Mouse (Mus musculus) heart, adult 2 months (tissue): ENCODE results near the gene Npff. TPM values are rescaled to one million over a fixed set of nuclear protein-coding genes. Genes with fewer than 3 reads are reported as not detected.

ENCODE experiments used
- DNase-seq, 2 experiments: peaks; one replicate each; pipeline ENCODE4 v3.0.0; 2021
- H3K27ac ChIP-seq: fragments of 200-600 bp; 2 replicates; pipeline ENCODE4 v1.8.1; 2022
- H3K27me3 ChIP-seq: fragments of 200-500 bp; 2 replicates; pipeline ENCODE4 v1.6.1; 2012; ENCODE audit warnings: mild to moderate bottlenecking, low read length, inconsistent platforms, mixed read lengths; ENCODE audit not compliant: control insufficient read depth, insufficient read depth
- H3K36me3 ChIP-seq: fragments of 200-500 bp; 2 replicates; pipeline ENCODE4 v1.6.1; 2012; ENCODE audit warnings: low read length, inconsistent platforms; ENCODE audit not compliant: control insufficient read depth, insufficient read depth
- H3K4me1 ChIP-seq: fragments of 200-500 bp; 2 replicates; pipeline ENCODE4 v1.6.1; 2011; ENCODE audit warnings: low read length; ENCODE audit not compliant: control insufficient read depth, insufficient read depth
- H3K4me3 ChIP-seq: fragments of 200-600 bp; 2 replicates; pipeline ENCODE4 v1.8.1; 2022
- H3K79me2 ChIP-seq: fragments of 200-500 bp; replicated peaks from 2 replicates; pipeline ENCODE4 v1.6.1; 2012; ENCODE audit warnings: mild to moderate bottlenecking, inconsistent platforms, low read length, moderate library complexity, mixed read lengths; ENCODE audit not compliant: control insufficient read depth, insufficient read depth
- H3K9ac ChIP-seq: fragments of 200-500 bp; 2 replicates; pipeline ENCODE4 v1.6.1; 2012; ENCODE audit warnings: low read depth, mild to moderate bottlenecking, control low read depth, inconsistent platforms, low read length, mixed read lengths
- CTCF ChIP-seq: fragments of 200-600 bp; IDR thresholded peaks from 2 replicates; pipeline ENCODE4 v1.8.1; 2022; ENCODE audit warnings: antibody characterized with exemption, mild to moderate bottlenecking, moderate library complexity
- EP300 ChIP-seq: fragments of 200-500 bp; IDR thresholded peaks from 2 replicates; pipeline ENCODE4 v1.6.1; 2011; ENCODE audit warnings: low read depth, low read length, control low read depth; ENCODE audit not compliant: insufficient read depth
- POLR2A ChIP-seq: fragments of 200-500 bp; IDR thresholded peaks from 2 replicates; pipeline ENCODE4 v1.6.1; 2011; ENCODE audit warnings: mild to moderate bottlenecking, low read depth, low read length, control low read depth; ENCODE audit not compliant: insufficient read depth
- WGBS: fragments of 180-500 bp; shearing (Covaris S2); methylation state at CpG from one replicate; pipeline ENCODE4 v1.1.7; 2018; 5-methylcytosine and 5-hydroxymethylcytosine counted together
- intact Hi-C: fragments of 180-260 bp; cut with DNase I; formaldehyde crosslinking; loops from one replicate; pipeline ENCODE4 v1.15.1; 2025
- polyA plus RNA-seq: library from polyadenylated mRNA; depleted of rRNA; stranded (reverse); fragments of >200 nt; gene quantifications from 2 replicates; pipeline ENCODE4 v1.2.3, GENCODE M21; 2012
- total RNA-seq, 2 experiments: library from RNA; stranded (reverse); gene quantifications; 2 replicates each; pipeline ENCODE4 v1.2.3; 2021

The Npff gene
- total and polyA plus RNA-seq, 3 experiments, result 0.50 to 6.3 (median 1.4) TPM

DNA sequence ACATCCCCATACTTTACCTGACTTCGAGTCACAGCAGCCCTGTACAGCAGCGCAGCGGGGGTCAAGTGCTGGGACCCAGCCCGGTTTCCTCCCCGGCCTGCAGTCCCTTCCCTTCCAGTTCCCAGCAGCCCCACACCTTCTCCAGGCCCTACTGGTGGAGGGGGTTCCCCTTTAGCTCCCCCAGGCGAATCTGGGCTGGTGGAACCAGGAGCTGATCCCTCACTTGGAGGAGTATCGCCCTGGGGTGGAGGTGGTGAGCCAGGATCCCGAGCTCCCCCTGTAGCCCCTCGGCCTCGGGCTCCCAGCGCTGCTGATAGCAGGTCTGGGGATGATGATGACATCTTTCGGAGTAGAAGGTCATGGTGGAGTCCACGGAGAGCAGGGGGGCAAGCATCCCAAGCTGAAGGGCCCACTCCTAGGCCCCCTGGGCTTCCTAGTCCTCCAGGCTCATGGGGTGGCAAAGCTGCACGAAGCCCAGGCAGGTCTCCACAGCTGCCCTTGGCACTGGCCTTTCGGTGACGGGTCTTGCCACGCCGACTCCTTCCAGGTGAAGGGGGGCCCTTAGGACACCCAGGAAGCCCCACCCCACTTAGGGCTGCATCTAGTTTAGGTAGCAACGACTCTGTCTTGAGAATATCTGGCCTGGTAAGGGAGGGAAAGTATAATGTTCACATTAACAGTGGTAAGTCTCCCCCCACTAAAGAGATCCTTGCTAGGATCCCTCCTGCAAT lies 23.5 kb downstream of the Npff start:
- 82% methylated on average over 19 of the region's 19 CpGs for WGBS
- H3K4me3 ChIP-seq, result no peak overlapping the region
- peaks cover 12% of the 10 kb centered on the region for H3K36me3 ChIP-seq

DNA sequence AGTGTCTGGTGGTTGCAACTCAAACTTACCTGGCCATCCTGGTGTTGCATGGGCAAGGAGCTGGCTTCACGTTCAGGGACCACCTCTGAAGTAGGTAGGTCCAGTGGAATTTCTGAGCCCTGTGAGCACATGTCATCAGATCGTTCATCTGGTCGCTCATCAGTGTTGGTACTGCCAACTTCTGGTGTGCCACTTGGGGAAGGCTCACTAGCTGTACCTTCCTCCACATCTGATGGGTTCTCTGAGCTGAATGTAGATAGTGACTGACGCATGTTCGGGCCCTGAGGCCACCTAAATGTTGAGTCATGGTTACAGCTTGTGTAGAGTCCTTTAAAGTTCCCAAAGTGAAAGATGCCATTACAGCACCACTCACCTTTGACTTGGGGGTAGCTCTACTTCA lies 24.3 kb downstream of the Npff start:
- H3K4me3 ChIP-seq, result no peak overlapping the region
- intact Hi-C loops, result no loop called here
- H3K4me1 ChIP-seq, result no peaks in the 10 kb centered on the region; the same call in 1 of the 2 replicates
- no peak for TF ChIP-seq POLR2A
- no peak for TF ChIP-seq CTCF
- no peak for TF ChIP-seq EP300
- DNase-seq, result no peak
- H3K36me3 ChIP-seq, result peaks cover 12% of the 10 kb centered on the region
- no peaks in the 10 kb centered on the region for H3K27me3 ChIP-seq
- no peak overlapping the region for H3K9ac ChIP-seq
- H3K27ac ChIP-seq, result no peak overlapping the region
- H3K79me2 ChIP-seq, result no peaks in the 10 kb centered on the region
- WGBS, result 77% methylated on average over 5 of the region's 5 CpGs

More for the DNA sequence above, 23.5 kb downstream of the Npff start:
- H3K4me1 ChIP-seq, result no peaks in the 10 kb centered on the region; the same call in 1 of the 2 replicates
- H3K79me2 ChIP-seq, result no peaks in the 10 kb centered on the region
- H3K27me3 ChIP-seq, result no peaks in the 10 kb centered on the region
- intact Hi-C loops, result no loop called here
- TF ChIP-seq EP300 (no peak), POLR2A (no peak), CTCF (no peak)
- no peak overlapping the region for H3K27ac ChIP-seq
- DNase-seq, result no peak
- no peak overlapping the region for H3K9ac ChIP-seq

DNA sequence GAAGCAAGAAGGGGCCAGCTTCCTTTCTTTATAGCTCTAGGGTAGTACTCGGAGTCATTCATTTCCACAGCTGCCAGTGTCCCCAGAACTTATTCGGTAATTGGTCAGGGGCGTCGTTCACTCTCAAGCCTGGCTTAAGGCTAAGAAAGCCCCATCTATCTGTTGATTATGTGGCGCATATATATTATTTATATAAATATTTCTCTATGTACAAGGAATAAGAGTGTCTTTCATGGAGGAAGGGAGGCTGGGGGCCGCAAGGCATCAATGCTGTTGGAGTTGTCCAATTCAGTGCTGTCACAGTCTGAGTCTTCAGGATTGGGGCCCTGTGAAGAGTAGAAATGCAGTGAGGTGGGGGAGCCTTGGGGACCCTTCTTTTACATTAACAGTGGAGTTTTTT lies 24.9 kb downstream of the Npff start:
- TF ChIP-seq POLR2A (no peak), CTCF (no peak), EP300 (no peak)
- peaks cover 14% of the 10 kb centered on the region for H3K36me3 ChIP-seq
- no peak overlapping the region for H3K9ac ChIP-seq
- no peaks in the 10 kb centered on the region for H3K79me2 ChIP-seq
- no peak for DNase-seq
- WGBS, result 86% methylated on average over 6 of the region's 6 CpGs
- no peaks in the 10 kb centered on the region for H3K27me3 ChIP-seq
- no peaks in the 10 kb centered on the region for H3K4me1 ChIP-seq
- no peak overlapping the region for H3K4me3 ChIP-seq
- H3K27ac ChIP-seq, result no peak overlapping the region
- intact Hi-C loops, result no loop called here

DNA sequence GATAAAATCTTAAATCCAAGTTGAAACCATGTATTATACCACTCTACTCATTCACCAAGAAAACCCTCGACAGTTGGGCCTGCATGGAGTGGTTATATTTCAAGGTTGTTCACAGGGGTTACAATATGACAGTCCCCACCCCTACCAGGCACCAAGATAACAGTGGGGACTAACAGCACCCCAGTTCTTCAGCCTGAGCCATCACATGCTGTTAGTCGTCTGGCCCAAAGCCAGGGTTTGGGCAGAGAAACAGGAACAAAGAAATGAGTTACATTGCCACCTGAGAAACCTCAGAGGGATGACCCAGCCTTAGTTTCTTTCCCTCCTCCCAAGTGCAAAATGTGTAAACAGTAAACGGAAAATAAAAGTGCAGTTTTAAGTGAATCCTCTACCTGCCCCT lies 25.4 kb downstream of the Npff start:
- Histone ChIP-seq H3K27me3 (no peaks in the 10 kb centered on the region), H3K4me1 (no peaks in the 10 kb centered on the region), H3K4me3 (no peak overlapping the region), H3K27ac (no peak overlapping the region), H3K79me2 (no peaks in the 10 kb centered on the region), H3K9ac (no peak overlapping the region), H3K36me3 (peaks cover 17% of the 10 kb centered on the region)
- no peak for DNase-seq
- TF ChIP-seq POLR2A (no peak), CTCF (no peak), EP300 (no peak)
- intact Hi-C loops, result no loop called here
- WGBS, result 60% methylated on average over 3 of the region's 3 CpGs

DNA sequence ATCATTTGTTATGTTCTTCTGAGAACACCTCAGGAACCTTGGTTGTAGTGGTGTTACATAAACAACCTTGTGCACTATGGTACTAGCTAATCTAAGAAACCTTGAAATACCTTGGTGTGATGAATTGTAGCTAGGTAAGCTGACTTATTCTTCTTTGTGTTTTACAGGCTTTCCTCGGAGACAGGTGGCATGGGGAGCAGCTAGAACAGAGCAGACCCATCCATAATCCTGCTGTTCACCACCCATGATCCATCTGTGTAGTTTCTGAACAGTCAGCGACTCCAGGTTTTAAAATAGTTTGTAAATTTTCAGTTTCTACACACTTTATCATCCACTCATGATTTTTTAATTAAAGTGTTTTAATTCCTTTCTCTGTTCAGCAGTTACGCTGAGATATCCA lies 26.4 kb downstream of the Npff start:
- H3K4me3 ChIP-seq, result no peak overlapping the region
- no peak overlapping the region for H3K27ac ChIP-seq
- no peak overlapping the region for H3K9ac ChIP-seq
- peaks cover 1% of the 10 kb centered on the region; the same call in 1 of the 2 replicates for H3K79me2 ChIP-seq
- H3K36me3 ChIP-seq, result peaks cover 20% of the 10 kb centered on the region
- intact Hi-C loops, result no loop called here
- WGBS, result 86% methylated on average over 3 of the region's 3 CpGs
- TF ChIP-seq CTCF (no peak), EP300 (no peak), POLR2A (no peak)
- no peak for DNase-seq
- H3K27me3 ChIP-seq, result no peaks in the 10 kb centered on the region
- H3K4me1 ChIP-seq, result no peaks in the 10 kb centered on the region

DNA sequence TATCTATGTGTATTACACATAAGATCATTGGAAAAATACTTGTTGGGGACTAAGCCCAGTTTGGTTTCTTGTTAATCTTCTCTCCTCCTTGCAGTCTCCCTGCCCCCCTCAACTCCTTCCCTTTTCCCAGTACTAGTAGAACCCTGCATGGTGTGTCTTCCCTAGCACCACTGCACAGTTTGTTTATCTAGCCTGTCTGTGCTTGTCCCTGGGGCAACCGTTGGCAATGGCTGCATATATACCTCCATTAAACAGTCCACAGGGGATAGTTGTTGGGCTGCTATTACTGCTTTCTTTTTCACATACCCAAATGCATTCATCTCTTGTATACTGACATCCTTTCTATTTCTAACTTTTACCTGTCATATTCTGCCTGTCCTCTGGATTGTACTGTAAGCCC lies 37.1 kb downstream of the Npff start:
- no peak for DNase-seq
- Histone ChIP-seq H3K79me2 (peaks cover 3% of the 10 kb centered on the region; the same call in 1 of the 2 replicates), H3K9ac (no peak overlapping the region), H3K4me1 (peaks cover 1% of the 10 kb centered on the region; the same call in 1 of the 2 replicates), H3K4me3 (no peak overlapping the region), H3K36me3 (peaks cover 42% of the 10 kb centered on the region), H3K27ac (no peak overlapping the region), H3K27me3 (no peaks in the 10 kb centered on the region)
- intact Hi-C loops, result no loop called here
- TF ChIP-seq POLR2A (no peak), CTCF (no peak), EP300 (no peak)
- 35% methylated on average over 1 of the region's 1 CpGs for WGBS
